Mouse (Mus musculus) adrenal gland (tissue): ENCODE data around the gene Rpp14.

Source experiments
- intact Hi-C: fragments of 180-260 bp; cut with DNase I; formaldehyde crosslinking; loops from one replicate; pipeline ENCODE4 v1.15.1; 2025
- long read RNA-seq, 2 experiments: library from polyadenylated mRNA; unstranded; transcript quantifications; one replicate each; pipeline ENCODE4 v2.0.0; 2020; ENCODE audit warnings: borderline replicate concordance in 1 of 2; ENCODE audit not compliant: insufficient replicate concordance in 1 of 2

Gene Rpp14
- long read RNA-seq, experiment 1, transcript Rpp14-201 (6 exons, 2,401 nt) = major isoform, 47 of 51 reads
- long read RNA-seq, experiment 1, partial matches to known transcripts = 1 of 51 reads
- long read RNA-seq, experiment 1, other reads (novel, unspliced or antisense) = 2 of 51 reads
- long read RNA-seq, experiment 2, transcript Rpp14-201 (6 exons, 2,401 nt) = major isoform, 64 of 74 reads
- long read RNA-seq, experiment 2, partial matches to known transcripts = 0 of 74 reads
- long read RNA-seq, experiment 2, other reads (novel, unspliced or antisense) = 8 of 74 reads

DNA sequence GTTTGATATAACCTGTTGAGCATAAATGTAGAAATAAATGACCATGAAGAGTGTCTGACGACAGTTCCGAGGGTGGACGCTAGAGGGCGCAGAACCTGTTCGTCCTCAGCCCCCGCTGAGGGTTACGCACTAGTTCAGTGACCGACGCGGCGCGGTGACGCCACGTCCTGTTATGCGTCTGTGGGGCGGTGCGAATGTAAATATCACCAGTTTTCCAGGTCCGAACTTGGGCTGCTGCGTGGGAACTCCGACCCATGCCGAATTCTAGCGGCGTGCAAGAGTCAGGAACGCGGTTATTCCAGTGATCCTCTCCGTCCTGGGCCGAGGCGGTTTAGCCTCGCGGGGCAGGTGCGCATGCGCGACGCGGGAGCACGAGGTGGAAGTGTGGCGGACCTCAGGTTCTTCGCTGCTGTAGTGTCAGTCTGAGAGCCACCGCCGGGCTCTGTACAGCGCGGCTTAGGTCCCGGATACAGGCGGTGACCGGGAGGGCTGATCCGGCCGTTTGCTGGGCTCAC is at the start of gene Rpp14:
Gene Rpp14, plus strand, starts transcription at position 203 of the 515 bp plus-strand sequence.
- intact Hi-C loops = no loop called here

DNA sequence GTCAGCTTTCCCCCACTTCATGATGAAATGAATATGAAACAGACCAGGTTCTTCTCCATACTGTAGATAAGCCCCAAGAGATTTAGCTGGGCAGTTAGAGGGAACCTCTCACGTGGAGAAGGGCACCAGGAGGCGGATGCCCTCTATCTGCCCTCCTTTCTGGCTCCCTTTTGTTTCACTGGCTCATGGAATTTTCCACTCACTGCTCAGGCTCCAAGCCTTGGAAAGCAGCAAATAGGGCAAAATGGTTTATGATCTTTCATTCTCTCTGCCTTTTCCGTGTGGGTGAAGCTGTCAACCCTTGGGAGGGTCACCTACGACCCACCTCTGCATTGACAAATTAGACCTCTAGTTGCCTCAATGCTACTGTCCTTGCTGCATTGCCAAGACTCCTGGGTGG is 49.6 kb upstream of the Rpp14 start:
- intact Hi-C loops = no loop called here

DNA sequence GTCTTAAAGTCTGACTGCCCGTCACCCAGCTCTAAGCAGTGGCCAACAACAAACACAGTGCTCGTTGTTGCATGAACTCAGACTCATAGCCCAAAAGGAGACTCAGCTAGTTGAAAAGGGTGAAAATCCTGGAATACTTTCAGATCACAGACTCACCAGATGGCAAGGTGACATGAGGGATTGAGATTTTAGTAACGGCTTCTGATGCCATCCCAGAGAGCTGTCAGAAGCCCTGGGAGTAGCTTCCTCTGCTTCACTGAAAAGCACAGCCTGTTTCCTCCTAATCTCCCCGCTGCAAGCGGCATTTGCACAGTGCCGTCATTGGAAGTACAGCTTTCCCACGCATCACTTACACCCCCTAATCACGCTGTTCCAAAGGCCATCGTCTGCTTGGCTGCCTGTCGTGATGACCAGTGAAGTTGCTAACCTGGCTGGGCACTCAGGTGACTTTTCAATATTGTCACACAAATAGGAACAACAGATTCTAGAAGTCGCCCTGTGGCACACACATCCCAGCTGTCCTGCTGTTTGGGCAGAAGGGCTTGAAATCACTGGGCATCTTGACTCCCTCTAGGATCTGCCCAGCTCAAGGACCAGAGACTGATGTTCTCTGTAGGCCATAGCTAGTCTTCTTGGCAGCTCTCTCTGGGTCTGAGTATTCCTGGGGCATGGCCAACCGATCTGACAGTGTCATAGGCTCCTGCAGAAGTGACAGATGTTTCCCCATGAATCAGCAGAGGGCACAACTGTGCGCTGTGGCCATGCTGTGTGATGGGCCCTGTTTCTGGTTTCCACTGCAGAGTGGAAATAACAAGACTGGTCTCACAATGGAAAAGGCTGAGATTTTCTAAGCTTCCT is 47.9 kb upstream of the Rpp14 start:
- intact Hi-C loops = no loop called here

DNA sequence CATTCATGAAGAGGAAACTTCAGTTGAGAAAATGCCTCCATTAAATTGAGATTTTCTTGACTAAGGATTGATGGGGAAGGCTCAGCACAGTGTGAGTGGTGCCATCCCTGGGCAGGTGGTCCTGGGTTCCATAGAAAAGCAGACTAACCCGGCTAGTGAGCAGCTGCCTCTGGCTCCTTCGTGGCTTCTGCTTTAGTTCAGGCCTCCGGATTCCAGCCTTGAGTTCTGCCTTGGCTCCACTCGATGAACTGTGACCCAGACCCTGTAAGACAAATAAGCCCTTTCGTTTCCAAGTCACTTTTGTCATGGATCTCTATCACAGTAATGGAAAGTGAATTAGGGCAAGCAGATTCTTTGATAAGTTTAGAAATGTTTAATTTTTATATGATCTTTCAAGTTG is 45.6 kb upstream of the Rpp14 start:
- intact Hi-C loops = no loop called here

DNA sequence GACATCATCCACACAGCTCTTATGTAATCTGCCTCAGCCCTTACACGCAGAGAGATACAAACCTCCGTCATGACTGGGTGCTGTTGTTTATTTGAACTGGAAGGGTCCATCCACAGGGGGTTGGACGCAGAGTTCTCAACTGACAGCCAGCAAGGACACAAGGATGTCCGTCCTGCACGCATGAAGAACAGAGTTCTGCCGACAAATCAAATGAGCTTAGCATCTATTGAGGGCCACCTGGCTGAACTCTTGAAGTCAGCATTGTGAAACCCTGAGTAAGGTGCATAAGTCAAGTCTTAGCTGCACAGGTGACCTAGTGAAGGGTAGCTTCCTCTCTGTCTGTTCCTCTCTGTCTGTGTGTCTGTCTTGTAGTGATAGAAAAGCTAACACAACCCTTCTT is 44.2 kb upstream of the Rpp14 start:
- intact Hi-C loops = no loop called here

DNA sequence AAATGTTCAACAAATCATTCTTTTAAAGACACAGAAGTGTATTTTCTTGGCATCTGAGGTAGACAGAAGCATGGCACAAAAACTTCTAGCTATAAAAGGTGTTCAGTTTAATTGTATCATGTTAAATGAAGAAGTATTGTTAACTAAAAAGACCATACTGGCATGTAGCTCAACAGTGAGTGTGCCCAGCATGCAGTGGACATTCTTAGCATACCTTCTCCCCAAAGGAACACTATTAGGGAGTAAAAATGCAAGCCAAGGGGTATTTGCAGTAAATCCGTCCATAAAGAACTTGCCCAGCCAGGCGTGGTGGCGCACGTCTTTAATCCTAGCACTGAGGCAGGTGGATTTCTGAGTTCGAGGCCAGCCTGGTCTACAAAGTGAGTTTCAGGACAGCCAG is 43.8 kb upstream of the Rpp14 start:
- intact Hi-C loops = no loop called here

DNA sequence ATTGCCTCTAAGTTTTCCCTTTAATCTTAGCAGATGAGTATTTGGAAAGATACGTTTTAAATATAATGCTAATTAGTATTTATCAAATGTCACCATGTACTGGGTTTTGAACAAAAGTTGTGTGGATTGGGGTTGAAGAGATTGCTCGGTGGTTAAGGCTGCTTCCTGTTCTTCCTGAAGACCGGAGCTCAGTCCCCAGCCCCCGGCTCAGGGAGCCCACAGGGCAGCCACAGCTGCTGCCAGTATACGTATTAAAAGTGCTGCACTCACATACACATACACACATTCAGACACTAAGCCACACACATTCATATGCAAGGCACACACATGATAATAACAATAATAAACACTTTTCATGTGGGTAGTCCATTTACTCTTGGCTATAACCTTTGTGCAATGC is 42.0 kb upstream of the Rpp14 start:
- intact Hi-C loops = no loop called here

DNA sequence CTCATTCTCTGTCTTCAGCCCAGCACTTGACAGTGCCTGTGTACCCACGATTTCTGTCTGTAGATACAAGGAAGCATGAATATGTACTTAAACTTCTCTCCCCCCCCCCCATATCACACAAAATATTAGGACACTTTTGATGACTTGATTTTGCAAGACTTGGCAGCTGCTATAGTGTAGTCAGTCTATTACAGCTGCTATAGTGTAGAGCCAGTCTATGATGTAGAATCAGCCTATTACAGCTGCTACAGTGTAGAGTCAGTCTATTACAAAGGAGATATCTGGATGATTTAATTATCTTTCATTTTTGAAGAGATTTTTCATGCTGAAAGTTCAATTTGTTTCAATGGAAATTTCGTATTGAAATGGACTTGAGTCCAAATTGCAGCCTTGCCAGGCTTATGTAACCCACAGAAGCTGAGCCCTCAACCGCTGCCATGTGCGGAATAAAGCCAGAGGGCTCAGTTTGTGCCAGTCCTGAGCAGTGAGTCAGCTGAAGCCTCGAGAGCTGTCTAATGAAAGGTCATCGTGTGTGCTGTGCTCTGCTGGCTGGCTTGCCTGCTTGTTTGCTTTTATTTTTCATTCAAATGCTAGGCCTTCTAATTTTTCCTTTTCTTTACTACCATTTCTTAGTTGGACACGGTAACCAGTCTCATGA is 41.2 kb upstream of the Rpp14 start:
- intact Hi-C loops = no loop called here

DNA sequence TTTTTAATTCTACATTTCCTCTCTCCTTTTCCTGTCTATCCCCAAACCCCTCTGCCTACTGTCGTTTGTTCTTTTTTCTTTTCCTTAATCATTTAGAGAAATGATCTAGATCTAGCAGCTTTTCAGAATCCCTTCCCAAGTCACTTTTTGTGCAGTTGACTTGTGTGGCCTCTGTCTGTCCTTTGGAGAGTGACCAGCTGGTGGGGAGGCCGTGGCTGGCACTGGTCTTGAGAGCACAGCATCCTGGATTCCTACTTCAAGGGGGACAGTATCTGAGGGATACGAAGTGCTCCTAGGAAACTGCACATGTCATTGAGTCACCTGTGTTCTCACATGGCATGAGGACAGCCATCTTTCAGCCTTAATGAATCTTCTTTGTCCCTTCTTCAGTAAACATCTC is 40.0 kb upstream of the Rpp14 start:
- intact Hi-C loops = loop anchor here (10.0 kb wide), 1 partner anchor 75 kb away; no protein-coding TSS in a partner anchor

DNA sequence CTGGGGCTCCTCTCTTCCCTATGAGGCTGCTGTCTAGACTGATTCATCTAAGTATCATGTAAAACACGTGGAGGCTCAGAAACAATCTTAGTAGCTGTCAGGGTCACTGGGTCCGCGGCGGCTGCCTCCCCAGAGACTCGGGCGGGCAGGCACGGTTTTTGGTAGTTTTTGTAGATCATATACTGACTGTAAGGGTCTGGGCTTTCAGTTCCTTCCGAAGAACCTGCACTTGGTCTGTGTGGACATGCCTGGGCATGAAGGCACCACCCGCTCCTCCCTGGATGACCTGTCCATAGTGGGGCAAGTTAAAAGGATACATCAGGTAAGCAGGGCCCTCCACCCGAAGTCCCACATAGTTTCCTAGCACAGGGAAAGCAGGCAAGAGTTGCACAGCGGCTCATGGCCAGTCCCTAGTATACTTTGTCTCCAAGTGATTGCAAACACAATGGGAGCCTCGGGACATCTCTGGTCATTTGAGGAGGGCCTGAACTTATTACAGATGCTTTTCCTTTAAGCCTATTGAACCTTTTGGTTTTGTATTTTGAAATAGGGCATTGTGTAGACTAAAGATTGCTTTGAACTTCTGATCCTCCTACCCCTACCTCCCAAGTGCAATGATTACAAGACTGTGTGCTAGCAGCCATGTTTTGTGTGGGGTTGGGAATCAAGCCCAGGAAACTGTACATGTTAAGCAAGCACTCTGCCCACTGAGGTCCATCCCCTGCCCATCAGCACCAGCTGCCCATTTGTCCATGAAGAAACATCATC is 39.1 kb upstream of the Rpp14 start:
- intact Hi-C loops = loop anchor here (10.0 kb wide), 1 partner anchor 76 kb away; no protein-coding TSS in a partner anchor

DNA sequence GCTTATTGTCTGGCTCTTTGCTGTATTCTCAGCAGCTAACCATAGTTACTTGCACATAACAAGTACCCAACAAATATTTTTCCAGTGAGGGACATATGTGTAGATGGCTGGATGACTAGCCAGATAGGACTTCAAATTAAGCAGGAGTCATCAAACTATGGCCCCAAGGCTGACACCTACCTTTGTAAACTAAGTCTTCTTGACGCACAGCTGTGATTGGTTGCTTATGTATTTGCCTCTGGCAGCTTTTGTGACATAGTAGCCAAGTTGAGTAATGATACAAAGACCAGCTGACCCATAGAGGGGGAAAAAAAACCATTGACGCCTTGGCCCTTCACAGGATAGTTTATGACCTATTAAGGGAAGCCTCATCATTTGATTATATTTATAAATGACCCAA is 38.0 kb upstream of the Rpp14 start:
- intact Hi-C loops = loop anchor here (2.0 to 10.0 kb wide), 2 partner anchors 43 to 77 kb away; no protein-coding TSS in a partner anchor

DNA sequence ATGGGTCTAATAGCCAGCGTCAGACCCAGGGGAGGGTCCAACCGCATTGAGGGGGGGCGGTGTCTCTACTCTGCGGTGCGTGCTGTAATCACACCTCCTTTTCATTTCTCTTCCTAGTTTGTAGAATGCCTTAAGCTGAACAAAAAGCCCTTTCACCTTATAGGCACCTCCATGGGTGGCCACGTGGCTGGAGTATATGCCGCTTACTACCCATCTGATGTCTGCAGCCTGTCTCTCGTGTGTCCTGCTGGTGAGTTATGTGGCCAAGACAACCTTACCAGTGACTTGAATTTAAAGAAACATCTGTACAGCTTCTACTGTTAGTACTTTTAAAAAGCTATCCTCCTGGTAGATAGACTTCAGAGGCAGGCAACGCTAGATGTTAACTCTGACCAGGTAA is 37.6 kb upstream of the Rpp14 start:
- intact Hi-C loops = loop anchor here (2.0 to 10.0 kb wide), 2 partner anchors 44 to 78 kb away; no protein-coding TSS in a partner anchor

DNA sequence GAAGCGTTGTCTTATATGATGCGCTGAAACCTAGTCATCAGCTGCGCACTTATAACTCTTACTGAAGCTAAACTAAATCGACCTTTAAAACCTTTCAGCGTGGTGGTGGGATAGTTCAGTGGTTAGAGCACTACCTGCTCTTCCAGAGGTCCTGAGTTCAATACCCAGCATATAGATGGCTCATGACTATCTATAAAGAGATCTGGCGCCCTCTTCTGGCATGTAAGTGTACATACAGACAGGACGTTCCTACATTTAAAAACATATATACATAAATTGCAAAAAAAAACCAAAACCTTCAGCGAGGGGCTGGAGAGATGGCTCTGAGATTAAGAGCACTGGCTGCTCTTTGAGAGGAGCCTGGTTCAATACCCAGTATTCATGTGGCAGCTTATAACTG is 35.8 kb upstream of the Rpp14 start:
- intact Hi-C loops = loop anchor here (10.0 kb wide), 1 partner anchor 80 kb away; no protein-coding TSS in a partner anchor

DNA sequence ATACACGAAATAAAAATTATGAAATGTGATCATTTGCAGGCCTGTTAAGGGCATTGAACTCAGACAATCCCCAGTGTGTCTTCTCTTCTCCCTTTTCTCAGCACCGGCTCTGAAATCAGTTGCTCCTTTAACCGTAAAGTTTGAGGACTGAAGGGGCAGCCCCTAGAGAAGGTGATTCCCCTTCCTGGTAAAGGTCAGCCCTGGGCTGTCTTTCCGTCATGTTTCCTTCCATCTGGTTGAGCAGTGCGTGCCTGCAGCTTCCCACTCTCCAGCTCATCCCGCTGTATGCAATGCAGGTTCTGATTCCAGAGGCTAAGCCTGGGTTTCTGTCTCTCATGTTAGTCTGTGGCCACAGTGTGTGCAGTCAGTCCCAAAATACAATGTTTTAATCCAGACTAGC is 35.4 kb upstream of the Rpp14 start:
- intact Hi-C loops = loop anchor here (10.0 kb wide), 1 partner anchor 80 kb away; no protein-coding TSS in a partner anchor

DNA sequence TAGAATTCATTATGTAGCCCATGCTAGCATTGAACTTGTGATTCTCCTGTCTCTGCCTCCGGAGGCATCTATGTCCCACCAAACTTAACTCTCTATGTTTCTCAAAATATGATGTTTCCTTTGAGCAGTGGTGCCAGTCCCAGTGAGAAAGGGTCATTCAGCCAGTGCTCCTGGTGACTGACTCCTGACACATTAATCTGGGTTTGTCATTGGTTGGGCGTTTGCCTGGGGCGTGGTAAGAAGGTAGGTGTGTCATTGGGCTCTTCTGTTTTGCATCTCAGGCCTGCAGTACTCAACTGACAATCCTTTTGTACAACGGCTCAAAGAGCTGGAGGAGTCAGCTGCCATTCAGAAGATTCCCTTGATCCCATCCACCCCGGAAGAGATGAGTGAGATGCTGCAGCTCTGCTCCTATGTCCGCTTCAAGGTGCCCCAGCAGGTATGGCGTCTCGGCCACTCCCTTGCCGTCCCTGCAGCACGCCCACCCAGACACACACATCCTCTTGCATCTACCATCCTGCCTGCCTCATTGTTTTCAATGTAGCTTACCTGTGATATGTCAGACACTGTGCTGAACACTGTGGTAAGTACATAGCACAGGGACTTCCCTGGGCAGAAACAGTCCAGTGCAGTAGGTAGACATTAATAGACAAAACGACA is 34.9 kb upstream of the Rpp14 start:
- intact Hi-C loops = loop anchor here (10.0 kb wide), 1 partner anchor 81 kb away; no protein-coding TSS in a partner anchor

DNA sequence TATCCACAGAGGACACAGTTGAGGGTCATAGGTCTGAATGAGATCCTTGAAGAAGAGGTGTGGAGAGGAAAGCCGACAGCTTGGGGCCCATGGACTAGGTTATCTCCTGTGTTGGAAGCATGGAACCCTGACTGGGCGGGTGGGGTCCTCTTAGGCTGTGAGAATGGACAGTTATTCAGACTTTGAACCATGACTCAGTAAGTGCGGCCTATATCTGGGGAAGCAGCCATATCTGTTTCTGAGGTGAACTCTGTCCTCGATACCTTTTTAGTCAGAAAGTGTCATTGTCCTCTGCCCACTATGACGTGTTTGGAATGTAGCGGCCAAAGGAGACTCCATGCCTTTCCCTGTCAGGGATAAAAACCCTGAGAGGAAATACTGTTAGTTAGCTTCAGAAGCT is 33.3 kb upstream of the Rpp14 start:
- intact Hi-C loops = loop anchor here (10.0 kb wide), 1 partner anchor 82 kb away; no protein-coding TSS in a partner anchor

DNA sequence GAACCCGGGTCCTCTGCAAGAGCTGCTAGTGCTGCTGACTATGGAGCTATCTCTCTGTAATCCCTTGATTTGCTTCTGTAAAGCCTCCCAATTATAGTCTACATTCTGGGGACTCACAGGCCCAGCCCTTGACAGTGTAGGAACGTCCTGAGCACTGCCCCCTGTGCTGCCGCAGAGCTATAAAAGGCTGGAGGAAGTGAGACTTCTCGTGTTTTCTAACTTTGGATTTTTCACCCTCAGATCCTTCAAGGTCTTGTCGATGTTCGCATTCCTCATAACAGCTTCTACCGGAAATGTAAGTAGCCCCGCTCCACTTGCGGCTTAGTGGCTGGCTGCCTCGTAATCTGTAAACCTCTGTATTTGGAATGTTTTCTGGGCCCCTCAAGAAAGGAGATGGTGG is 30.8 kb upstream of the Rpp14 start:
- intact Hi-C loops = loop anchor here (10.0 kb wide), 1 partner anchor 85 kb away; no protein-coding TSS in a partner anchor

DNA sequence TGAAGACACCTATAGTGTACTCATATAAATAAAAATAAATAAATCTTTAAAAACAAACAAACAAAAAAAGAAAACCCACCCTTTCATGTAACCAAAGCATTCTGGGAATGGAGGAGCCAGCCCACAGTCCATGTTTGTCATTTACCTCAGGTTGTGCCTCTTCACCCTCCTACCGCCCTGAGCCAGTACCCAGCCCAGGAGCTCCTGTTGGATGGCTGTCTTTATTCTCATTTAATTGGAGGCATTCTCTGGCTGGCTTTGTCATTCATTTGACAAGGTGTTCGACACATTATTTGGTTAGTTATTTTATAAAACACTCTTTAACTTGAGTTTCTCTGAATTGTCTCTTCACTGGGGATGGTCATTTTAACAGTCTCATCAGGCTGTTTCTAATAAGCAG is 28.3 kb upstream of the Rpp14 start:
- intact Hi-C loops = no loop called here

DNA sequence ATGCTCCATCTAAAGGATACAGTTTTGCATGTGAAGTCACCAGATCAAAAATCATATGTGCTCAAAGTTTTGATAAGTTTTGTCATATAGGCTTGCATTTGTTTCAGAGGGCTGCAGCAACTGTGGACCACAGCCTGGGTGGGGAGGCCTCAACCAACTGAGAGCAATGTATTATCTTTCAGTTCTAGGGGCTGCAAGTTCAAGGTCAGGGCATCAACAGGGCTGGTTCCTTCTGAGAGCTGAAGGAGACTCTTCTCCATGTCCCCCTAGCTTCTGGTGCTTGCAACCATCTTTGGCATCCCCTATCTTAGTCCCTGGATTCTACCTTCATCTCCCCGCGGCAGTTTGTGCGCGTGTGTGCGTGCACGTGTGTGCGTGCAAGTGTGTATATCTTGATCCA is 27.5 kb upstream of the Rpp14 start:
- intact Hi-C loops = no loop called here
